Mouse (Mus musculus): ENCODE measurements around the gene Mrpl49. TPM values are rescaled to one million over a fixed set of nuclear protein-coding genes. Genes with fewer than 3 reads are reported as not detected.
A peak's percentile ranks its signal among the peaks of the same experiment; 100 is the strongest.
"Not testable (repeated sequence)": the region's sequence is repeated elsewhere in the genome, so short reads cannot be mapped to it uniquely, and the experiment has no call there.

Mrpl49 gene
- total RNA-seq, 2 experiments from 2014 or later: 24.6 to 30.9 TPM

DNA sequence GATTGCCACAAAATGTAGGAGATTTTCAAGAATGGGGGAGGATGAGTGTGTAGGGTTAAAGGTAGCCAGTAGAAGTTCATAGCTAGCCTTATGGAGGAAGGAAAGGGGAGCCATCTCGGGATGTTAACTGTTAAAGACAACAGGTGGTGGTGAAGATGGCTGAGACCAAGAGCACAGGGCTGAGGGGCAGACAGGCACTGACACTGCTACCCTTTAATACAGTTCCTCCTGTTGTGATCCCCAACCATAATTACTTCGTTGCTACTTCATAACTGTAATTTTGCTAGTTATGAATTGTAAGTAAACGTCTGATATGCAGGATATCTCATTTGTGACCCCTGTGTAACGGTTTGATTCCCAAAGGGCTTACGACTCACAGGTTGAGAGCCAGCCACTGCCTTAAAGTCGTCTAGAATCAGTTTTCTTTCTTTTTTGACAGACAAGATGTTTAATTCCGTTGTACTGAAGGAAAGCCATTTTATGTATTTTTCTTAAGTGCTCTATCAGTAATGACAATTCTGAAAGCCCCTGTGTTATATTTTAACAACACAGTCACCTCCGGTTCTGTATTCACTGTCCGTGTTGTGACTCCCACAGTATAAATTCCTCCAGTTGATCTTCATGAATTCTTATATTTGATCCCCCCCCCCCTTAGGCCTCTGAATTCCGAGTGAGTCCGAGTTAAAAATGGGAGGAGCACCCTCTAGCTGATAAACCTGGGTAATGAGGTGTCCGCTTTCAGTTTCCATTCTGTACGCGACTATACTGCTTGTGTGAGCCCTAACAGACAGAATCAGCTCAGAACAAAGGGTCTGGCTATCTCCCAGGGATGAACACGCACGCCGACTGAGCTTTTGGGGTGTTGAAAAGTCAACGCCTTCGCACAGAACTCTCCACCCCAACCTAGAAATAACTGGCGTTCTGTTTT, 12.0 kb downstream of the Mrpl49 start:
- intact Hi-C loops (cut with DNase I): loop anchor here (1.0 to 5.0 kb wide), 3 partner anchors 72 to 123 kb away; partner anchors contain the start of genes Cdc42ep2 and Sac3d1
- H3K4me3 ChIP-seq: peak overlapping the region; percentile 97
- peak overlapping the region; percentile 97 for H3K27ac ChIP-seq
- TF ChIP-seq CTCF (IDR thresholded peaks at IDR 0.05): peak; percentile 16; the same call in 1 of the 2 replicates
- DNase-seq: no peak

DNA sequence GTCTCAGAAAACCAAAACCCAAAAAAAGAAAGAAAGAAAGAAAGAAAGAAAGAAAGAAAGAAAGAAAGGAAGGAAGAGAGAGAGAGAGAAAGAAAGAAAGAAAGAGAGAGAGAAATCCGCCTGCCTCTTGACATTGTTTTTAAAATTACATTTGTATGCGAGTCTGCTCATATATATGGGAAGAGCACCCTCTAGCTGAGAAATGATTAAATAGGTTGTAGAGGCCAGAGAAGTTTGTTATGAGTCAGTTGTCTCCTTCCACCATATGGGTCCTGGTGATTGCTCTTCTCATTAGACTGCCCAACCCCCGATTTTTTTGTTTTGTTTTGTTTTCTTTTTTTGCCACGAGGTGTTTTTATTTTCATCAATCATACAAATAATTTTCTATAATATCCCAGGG, 13.5 kb downstream of the Mrpl49 start:
- intact Hi-C loops (cut with DNase I); DNase-seq; H3K4me3 ChIP-seq; H3K27ac ChIP-seq: not testable (repeated sequence)
- peak; percentile 51 for TF ChIP-seq CTCF (IDR thresholded peaks at IDR 0.05)

DNA sequence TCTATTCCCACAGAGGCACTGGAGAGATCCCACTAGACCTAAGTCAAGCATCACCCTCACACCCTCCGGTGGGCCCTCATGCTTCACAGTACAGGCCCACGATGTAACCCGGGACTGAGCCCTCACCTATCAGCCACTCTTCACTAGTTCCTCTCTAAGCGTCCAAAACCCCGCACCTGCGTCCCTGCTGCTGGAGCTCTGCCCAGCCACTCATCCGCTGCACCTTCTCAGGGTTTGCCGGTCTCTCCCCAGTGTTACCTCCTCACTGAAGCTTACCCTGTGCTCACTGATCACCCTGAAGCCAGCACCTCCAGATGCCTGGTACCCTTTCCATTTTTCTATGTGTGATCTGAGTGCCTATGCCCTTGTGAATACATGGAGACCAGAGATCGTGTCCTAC, 15.3 kb downstream of the Mrpl49 start:
- intact Hi-C loops (cut with DNase I): no loop called here
- DNase-seq: no peak
- no peak for TF ChIP-seq CTCF (IDR thresholded peaks at IDR 0.05)
- H3K4me3 ChIP-seq: no peak overlapping the region
- H3K27ac ChIP-seq: no peak overlapping the region

DNA sequence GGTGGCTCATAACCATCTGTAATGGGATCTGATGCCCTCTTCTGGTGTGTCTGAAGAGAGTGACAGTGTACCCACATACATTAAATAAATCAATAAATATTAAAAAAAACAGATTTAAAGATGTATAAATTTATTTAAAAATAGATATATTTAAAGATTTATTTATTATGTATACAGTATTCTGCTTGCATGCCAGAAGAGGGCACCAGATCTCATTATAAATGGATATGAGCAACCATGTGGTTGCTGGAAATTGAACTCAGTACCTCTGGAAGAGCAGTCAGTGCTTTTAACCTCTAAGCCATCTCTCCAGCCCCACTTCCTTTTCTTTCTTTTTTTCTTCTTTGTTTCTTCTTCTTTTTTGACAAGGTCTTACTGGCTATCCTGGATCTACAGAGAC, 17.6 kb downstream of the Mrpl49 start:
- intact Hi-C loops (cut with DNase I): no loop called here
- no peak overlapping the region for H3K4me3 ChIP-seq
- peak; percentile 29; the same call in 1 of the 2 replicates for TF ChIP-seq CTCF (IDR thresholded peaks at IDR 0.05)

DNA sequence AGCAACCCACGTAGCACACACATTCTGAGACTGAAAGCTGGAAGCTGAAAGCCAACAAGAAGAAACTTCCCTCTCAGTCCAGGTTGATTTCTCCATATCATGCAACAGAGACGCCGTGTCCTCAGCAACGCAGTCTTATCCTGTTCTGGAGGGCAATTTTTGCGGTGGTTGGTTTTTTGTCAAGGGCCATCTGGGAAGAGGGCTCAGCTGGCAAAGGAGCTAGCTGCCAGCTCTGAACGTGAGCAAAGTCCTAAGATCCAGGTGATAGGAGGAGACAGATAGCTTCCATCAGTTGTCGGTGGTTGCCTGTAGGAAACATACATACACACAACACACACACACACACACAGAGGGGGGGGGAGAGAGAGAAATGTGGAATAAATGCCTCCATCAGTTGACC, 19.3 kb downstream of the Mrpl49 start:
- no peak for TF ChIP-seq CTCF (IDR thresholded peaks at IDR 0.05)
- Histone ChIP-seq H3K4me3 (no peak overlapping the region), H3K27ac (no peak overlapping the region)
- DNase-seq: no peak
- intact Hi-C loops (cut with DNase I): no loop called here

More for the DNA sequence above, 17.6 kb downstream of the Mrpl49 start:
- H3K27ac ChIP-seq: no peak overlapping the region
- no peak for DNase-seq

DNA sequence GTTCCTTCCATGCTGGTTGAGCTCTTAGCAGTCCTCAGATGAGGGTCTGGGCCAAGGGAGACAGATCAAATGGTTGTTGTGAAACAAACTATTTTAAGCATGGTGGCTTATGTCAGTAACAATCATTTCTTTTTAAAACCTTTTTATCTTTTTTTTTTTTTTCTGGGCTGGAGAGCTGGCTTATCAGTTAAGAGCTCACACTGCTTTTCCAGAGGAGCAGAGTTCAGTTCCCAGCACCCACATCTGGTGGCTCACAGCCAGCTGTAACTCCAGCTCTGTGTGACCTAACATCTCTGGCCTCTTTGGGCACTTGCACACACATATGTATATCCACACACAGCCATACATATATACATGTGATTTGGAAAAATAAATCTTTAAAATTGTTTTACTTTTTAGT, 19.9 kb downstream of the Mrpl49 start:
- H3K27ac ChIP-seq: no peak overlapping the region
- TF ChIP-seq CTCF (IDR thresholded peaks at IDR 0.05): no peak
- intact Hi-C loops (cut with DNase I): no loop called here
- DNase-seq: no peak
- H3K4me3 ChIP-seq: no peak overlapping the region

DNA sequence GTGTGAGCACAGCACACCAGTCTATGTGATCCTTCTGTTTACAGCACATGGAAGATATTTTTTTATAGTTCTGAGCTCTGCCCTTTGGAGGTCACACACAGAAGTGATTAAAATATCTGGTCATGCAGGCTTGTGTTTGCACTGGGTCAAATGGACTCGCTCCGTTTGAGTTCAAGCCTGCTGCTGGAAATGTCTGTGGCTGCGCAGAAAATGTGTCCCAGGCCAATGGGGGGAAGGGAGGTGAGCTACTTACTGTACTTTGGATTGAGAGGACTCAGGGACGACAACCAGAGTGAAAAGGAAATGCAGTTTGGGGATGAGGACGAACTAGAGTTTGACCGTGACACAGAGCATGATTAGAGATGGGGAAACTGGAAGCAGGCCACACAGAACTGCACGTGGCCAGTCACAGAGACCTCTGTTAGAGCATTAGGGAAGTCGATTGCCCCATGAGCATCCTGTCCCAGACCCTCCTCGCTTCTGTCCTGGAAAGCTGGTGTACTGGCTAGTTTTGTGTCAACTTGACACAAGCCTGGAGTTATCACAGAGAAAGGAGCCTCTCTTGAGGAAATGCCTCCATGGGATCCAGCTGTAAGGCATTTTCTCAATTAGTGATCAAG, 21.5 kb downstream of the Mrpl49 start:
- intact Hi-C loops (cut with DNase I): no loop called here
- H3K4me3 ChIP-seq: no peak overlapping the region
- H3K27ac ChIP-seq: no peak overlapping the region
- no peak for TF ChIP-seq CTCF (IDR thresholded peaks at IDR 0.05)
- DNase-seq: no peak

DNA sequence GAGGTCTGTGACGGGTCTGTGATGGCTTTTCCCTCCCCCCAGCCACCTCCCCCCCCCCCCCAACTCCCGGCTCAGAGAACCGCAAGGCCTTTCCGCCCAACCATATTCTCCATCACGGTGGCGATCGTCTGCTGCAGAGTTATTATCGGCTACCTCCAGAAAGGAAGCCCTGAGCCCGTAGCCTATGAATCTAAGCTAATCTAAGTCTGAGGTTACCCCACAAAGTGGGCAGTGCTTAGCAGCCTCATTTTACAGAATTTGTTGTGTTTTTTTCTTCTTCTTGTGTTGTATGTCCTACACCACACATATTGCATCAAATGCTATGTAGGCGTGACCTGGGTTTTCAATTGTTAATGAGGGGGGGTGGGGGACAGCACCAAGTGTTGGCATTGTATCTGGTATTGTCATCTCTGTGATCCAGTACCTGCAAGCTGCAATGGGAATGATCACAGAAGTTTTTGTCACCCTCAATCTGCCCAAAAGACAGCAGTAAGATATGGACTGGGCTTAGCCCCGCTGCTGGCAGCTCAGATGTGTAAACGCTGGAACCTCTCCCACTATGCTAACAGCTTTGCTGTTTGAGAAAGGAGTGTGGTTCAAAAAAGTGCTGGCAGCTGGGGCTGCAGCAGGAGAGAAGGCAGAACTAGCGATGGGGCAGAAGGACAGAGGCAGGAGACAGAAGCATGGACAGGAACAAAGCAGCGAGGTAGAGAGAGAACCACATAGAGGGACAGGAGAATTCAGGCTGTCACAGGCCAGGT, 26.9 kb downstream of the Mrpl49 start:
- H3K27ac ChIP-seq: no peak overlapping the region
- DNase-seq: no peak
- intact Hi-C loops (cut with DNase I): no loop called here
- no peak overlapping the region for H3K4me3 ChIP-seq
- no peak for TF ChIP-seq CTCF (IDR thresholded peaks at IDR 0.05)

DNA sequence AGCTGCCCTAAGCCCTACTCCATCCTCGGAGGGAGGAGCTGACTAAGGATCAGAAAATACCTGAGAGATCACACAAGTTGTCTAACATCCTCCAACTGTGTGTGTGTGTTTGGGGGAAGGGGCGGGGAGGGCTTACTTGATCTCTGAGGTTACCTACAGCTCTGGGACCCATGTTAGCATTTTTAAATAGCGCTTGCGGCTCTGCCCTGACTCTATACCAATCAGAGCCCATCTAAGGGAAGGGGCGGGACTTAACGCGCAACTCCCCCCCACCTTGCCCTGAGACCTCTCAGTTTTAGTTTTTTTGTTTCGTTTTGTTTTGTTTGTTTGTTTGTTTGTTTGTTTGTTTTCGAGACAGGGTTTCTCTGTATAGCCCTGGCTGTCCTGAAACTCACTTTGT, 28.2 kb downstream of the Mrpl49 start:
- no peak overlapping the region for H3K4me3 ChIP-seq
- intact Hi-C loops (cut with DNase I): no loop called here
- no peak for DNase-seq
- no peak overlapping the region for H3K27ac ChIP-seq
- TF ChIP-seq CTCF (IDR thresholded peaks at IDR 0.05): no peak

DNA sequence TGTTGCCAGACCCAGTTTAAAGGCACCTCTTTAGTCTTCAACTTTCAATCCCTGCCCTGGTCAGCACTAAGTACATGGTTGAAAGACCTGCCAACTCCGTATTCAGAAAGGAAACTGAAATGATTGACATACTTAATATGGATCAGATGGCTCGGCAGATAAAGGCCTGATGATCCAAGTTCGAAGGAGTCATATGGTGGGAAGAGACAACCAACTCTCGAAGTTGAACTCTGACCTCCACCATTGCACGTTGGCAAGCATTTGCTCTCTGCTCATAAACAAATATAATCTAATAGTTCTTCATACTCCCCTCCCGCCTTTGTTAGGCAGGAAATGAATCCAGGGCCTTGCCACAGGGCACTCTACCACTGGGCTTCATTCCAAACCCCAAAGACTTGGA, 28.6 kb downstream of the Mrpl49 start:
- DNase-seq: no peak
- intact Hi-C loops (cut with DNase I): no loop called here
- H3K27ac ChIP-seq: no peak overlapping the region
- TF ChIP-seq CTCF (IDR thresholded peaks at IDR 0.05): no peak
- H3K4me3 ChIP-seq: no peak overlapping the region

DNA sequence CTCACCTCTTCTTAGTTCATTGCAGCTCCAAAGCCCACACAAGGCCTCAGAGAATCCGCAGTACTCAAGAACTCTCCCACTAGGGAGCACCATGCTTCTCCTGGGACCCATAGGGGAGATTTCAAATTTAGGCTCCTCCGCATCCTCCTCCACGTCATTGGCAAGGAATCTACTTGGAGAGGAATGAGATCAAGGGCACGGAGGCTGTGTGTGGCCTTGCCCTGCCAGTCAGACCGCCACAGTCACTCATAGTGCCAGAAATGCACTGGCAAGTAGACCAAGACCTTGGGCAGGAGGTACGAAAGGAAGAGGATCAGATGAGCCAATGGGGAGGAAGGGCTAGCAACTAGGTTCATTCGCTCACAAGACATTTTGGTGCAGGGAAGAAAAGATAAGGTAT, 33.7 kb downstream of the Mrpl49 start:
- Histone ChIP-seq H3K27ac (no peak overlapping the region), H3K4me3 (no peak overlapping the region)
- intact Hi-C loops (cut with DNase I): no loop called here
- no peak for DNase-seq
- no peak for TF ChIP-seq CTCF (IDR thresholded peaks at IDR 0.05)

DNA sequence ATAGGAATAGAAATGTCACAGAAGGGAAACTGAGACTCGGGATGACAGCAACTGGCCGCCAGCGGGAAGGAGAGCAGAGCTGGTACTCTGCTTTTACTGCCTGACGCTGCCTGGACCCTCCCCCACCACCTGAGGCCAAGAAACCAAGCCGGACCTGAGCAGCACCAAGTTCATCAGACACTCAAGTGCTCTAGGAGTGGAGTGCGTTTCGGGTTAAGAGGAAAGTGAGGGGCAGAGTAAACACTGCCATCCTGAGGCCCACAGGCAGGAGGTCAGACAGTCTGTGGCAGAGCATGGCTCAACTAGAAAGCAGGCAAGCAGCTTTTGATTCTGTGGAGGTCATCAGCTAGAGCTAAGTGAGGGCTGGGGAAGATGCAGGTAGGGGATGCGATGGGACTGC, 34.5 kb downstream of the Mrpl49 start:
- intact Hi-C loops (cut with DNase I): no loop called here
- TF ChIP-seq CTCF (IDR thresholded peaks at IDR 0.05): no peak
- H3K4me3 ChIP-seq: no peak overlapping the region
- DNase-seq: no peak
- H3K27ac ChIP-seq: no peak overlapping the region

DNA sequence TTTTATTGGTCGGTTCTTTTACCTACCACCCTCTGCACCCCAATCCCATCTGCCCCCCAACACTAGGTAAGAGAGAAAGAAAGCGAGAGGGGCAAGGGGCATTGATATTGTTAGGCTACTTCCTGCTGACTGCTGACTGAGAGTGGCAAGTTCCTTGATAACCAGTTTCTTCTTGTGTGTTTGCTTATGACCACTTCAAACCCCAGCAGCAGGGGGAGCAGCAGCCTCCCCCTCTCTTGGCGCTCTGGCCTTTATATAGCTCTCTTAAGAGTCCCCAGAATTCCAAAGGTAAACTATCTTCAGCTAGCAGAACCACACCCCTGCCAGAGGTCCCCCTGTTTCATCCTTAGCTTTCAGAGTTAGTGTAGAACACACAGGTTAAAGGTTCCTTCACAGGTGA, 37.3 kb downstream of the Mrpl49 start:
- intact Hi-C loops (cut with DNase I): no loop called here
- DNase-seq: no peak
- H3K4me3 ChIP-seq: no peak overlapping the region
- no peak overlapping the region for H3K27ac ChIP-seq
- TF ChIP-seq CTCF (IDR thresholded peaks at IDR 0.05): no peak
